Mouse (Mus musculus) adrenal gland, postnatal 10 days (tissue): ENCODE results near the gene Gm14403. TPM values are rescaled to one million over a fixed set of nuclear protein-coding genes. Genes with fewer than 3 reads are reported as not detected.

Experiments used
- total RNA-seq, 2 experiments: library from RNA; stranded (reverse); gene quantifications; 2 replicates each; pipeline ENCODE4 v1.2.3; 2021

The Gm14403 gene
- total RNA-seq, 2 experiments from 2014 or later, result 40.5 to 48.3 TPM

Other genes starting within 250 kb of the Gm14403 start
- gene Gm14409, start 231.2 kb upstream of the Gm14403 start, total RNA-seq, result 1 to 10 TPM in 1 of 2 experiments, under 1 TPM in 1; 0.93 to 1.8 TPM
- 1 to 10 TPM; 1.1 to 1.5 TPM for gene Gm14412, start 173.9 kb upstream of the Gm14403 start, total RNA-seq
- gene Gm14418, start 99.9 kb upstream of the Gm14403 start, total RNA-seq, result 10 to 100 TPM; 17.5 to 24.4 TPM
- gene Zfp970, start 33.5 kb upstream of the Gm14403 start, total RNA-seq, result 10 to 100 TPM; 45.6 to 48.8 TPM
- not detected for gene Gm14406, start 80.0 kb downstream of the Gm14403 start, total RNA-seq